Mouse (Mus musculus) ovary, postnatal 14 days (tissue): ENCODE results near the gene Tmprss11d.
A peak's percentile ranks its signal among the peaks of the same experiment; 100 is the strongest.
"Not testable (repeated sequence)": the region's sequence is repeated elsewhere in the genome, so short reads cannot be mapped to it uniquely, and the experiment has no call there.

Experiments used
- DNase-seq: peaks from one replicate; pipeline ENCODE4 v3.0.0; 2022; ENCODE audit warnings: low spot score

Tmprss11d gene

GRCm38 (mm10) chr5:86373320-86373719 is at the start of gene Tmprss11d:
TSS of gene Tmprss11d (minus strand) at chr5:86373420.
- DNase-seq = no peak

- no peak for DNase-seq
Measured at GRCm38 (mm10) chr5:86421323-86422028, 48.3 kb upstream of the Tmprss11d start.

GRCm38 (mm10) chr5:86419494-86419893 is 46.3 kb upstream of the Tmprss11d start:
- DNase-seq = no peak

GRCm38 (mm10) chr5:86414280-86414679 is 41.1 kb upstream of the Tmprss11d start:
- no peak for DNase-seq

- DNase-seq = peak; percentile 6
Measured at GRCm38 (mm10) chr5:86410815-86411214, 37.6 kb upstream of the Tmprss11d start.

- DNase-seq = no peak
Measured at GRCm38 (mm10) chr5:86407941-86408340, 34.7 kb upstream of the Tmprss11d start.

- DNase-seq = no peak
Measured at GRCm38 (mm10) chr5:86407191-86407590, 34.0 kb upstream of the Tmprss11d start.

GRCm38 (mm10) chr5:86359412-86359985 is 13.7 kb downstream of the Tmprss11d start:
- DNase-seq = no peak

- peak; percentile 4 for DNase-seq
Measured at GRCm38 (mm10) chr5:86352966-86353365, 20.3 kb downstream of the Tmprss11d start.

GRCm38 (mm10) chr5:86318018-86318956 is 54.9 kb downstream of the Tmprss11d start:
- not testable (repeated sequence) for DNase-seq

- DNase-seq = no peak
Measured at GRCm38 (mm10) chr5:86306116-86306515, 67.1 kb downstream of the Tmprss11d start.

- DNase-seq = no peak
Measured at GRCm38 (mm10) chr5:86303877-86304276, 69.3 kb downstream of the Tmprss11d start.

- no peak for DNase-seq
Measured at GRCm38 (mm10) chr5:86289208-86289607, 84.0 kb downstream of the Tmprss11d start, which contains the start of gene Tmprss11c. TSS of gene Tmprss11c (minus strand) at chr5:86289308.
